Mouse (Mus musculus): Measurements from ENCODE around the gene Foxa1. TPM values are rescaled to one million over a fixed set of nuclear protein-coding genes. Genes with fewer than 3 reads are reported as not detected.

Gene Foxa1
- polyA plus RNA-seq, 1 experiment from 2014 or later, result 0.57 TPM

- Histone ChIP-seq H3K9ac (no peak overlapping the region), H3K4me2 (0 out of 2 replicates have a peak overlapping the region, but pooled peaks have one; percentile 16), H3K9me3 (replicated peaks) (no peaks in the 10 kb centered on the region), H3K4me1 (replicated peaks) (peaks cover 23% of the 10 kb centered on the region), H3K36me3 (no peaks in the 10 kb centered on the region), H3K27me3 (peaks cover 96% of the 10 kb centered on the region), H3K27ac (no peak overlapping the region), H3K4me3 (peak overlapping the region; percentile 6; the same call in 1 of the 2 replicates)
- WGBS, result under 1% methylated on average over 20 of the region's 20 CpGs
- no peak for ATAC-seq (replicated peaks; ENCODE audit: insufficient number of reproducible peaks, insufficient read depth, low FRiP score, low read depth)
Observed at GRCm38 (mm10) chr12:57548352-57548980, 1.8 kb upstream of the Foxa1 start.

DNA sequence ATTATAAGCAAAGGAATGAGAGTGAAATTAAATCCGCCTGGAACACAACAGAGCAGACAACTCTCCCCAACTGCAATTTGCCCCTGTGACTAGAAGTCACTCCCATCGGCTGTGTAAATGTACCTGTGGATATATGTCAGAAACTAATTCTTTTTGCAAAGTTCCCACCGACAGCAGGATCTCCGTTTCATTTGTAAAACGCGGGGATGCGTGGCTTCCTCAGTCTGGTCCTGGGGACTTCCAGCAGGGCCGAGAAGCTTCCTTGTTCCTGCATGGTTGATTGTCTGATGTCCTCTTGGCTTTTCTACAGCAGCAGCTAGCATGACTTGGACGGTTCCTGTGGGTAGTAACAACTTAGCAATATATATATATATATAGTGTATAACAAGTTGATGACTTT, 1.2 kb upstream of the Foxa1 start:
- Histone ChIP-seq H3K36me3 (no peaks in the 10 kb centered on the region), H3K4me2 (no peak overlapping the region), H3K9me3 (replicated peaks) (no peaks in the 10 kb centered on the region), H3K4me1 (replicated peaks) (peaks cover 25% of the 10 kb centered on the region), H3K9ac (no peak overlapping the region), H3K27me3 (peaks cover 96% of the 10 kb centered on the region), H3K27ac (no peak overlapping the region), H3K4me3 (no peak overlapping the region)
- WGBS, result 4% methylated on average over 9 of the region's 9 CpGs
- ATAC-seq (replicated peaks; ENCODE audit: insufficient number of reproducible peaks, insufficient read depth, low FRiP score, low read depth), result no peak

DNA sequence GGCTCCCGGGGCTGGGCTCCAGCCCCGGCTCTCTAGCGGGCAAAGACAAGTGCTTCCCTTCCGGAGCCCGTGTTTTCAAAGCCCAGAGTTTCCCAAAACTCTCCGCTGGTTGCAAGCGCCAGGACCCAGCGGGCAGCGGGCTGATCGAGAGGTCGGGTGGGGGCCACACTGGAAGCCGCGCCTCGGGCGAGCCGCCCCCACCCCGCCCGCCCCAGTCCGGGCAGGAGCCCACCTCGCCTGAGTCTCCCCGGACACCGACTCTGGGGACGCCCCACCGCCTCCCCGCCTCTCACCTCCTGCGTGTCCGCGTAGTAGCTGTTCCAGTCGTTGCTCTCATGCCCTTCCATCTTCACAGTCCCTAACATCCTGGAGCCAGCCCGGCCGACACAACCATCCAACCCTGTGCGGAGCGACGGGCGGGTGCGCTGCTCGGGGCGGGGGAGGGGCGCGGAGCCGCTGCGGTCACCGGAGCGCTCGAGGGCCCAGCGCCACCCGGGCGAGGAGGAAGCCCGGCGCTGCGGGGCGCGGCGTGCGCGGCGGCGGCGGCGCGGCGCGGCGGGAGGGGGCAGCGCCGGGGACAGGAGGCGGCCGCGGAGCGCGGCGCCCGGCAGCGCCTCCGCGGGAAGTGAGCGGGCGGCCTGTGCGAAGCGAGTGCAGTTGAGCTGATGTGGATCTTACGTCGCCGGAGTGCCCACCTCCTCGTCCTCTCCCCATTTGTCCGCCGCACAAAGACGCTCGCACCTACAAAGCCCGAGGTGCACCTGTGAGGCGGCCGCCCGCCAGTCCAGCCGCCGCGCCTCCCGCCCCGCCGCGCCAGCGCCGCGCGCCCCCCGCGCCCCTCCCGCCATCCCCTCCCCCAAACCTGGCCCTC, 1.1 kb downstream of the Foxa1 start:
- H3K4me3 ChIP-seq, result peak overlapping the region; percentile 59
- no peaks in the 10 kb centered on the region for H3K9me3 ChIP-seq (replicated peaks)
- peaks cover 96% of the 10 kb centered on the region for H3K27me3 ChIP-seq
- peaks cover 34% of the 10 kb centered on the region for H3K4me1 ChIP-seq (replicated peaks)
- H3K9ac ChIP-seq, result peak overlapping the region; percentile 48
- H3K27ac ChIP-seq, result no peak overlapping the region
- WGBS, result under 1% methylated on average over 76 of the region's 106 CpGs
- peak; percentile 40 for ATAC-seq (replicated peaks; ENCODE audit: insufficient number of reproducible peaks, insufficient read depth, low FRiP score, low read depth)
- peak overlapping the region; percentile 98 for H3K4me2 ChIP-seq
- H3K36me3 ChIP-seq, result no peaks in the 10 kb centered on the region

GRCm38 (mm10) chr12:57544641-57545370, 1.9 kb downstream of the Foxa1 start:
- H3K4me2 ChIP-seq, result peak overlapping the region; percentile 98
- H3K36me3 ChIP-seq, result no peaks in the 10 kb centered on the region
- H3K27me3 ChIP-seq, result peaks cover 93% of the 10 kb centered on the region
- peaks cover 34% of the 10 kb centered on the region for H3K4me1 ChIP-seq (replicated peaks)
- no peak for ATAC-seq (replicated peaks; ENCODE audit: insufficient number of reproducible peaks, insufficient read depth, low FRiP score, low read depth)
- WGBS, result 3% methylated on average over 31 of the region's 31 CpGs
- peak overlapping the region; percentile 48; the same call in 1 of the 2 replicates for H3K9ac ChIP-seq
- H3K4me3 ChIP-seq, result peak overlapping the region; percentile 59
- no peak overlapping the region for H3K27ac ChIP-seq
- H3K9me3 ChIP-seq (replicated peaks), result no peaks in the 10 kb centered on the region

GRCm38 (mm10) chr12:57543627-57543991, 3.1 kb downstream of the Foxa1 start:
- ATAC-seq (replicated peaks; ENCODE audit: insufficient number of reproducible peaks, insufficient read depth, low FRiP score, low read depth), result no peak
- Histone ChIP-seq H3K4me2 (no peak overlapping the region; the same call in 1 of the 2 replicates), H3K36me3 (no peaks in the 10 kb centered on the region), H3K27ac (no peak overlapping the region), H3K27me3 (peaks cover 93% of the 10 kb centered on the region), H3K9ac (no peak overlapping the region), H3K9me3 (replicated peaks) (no peaks in the 10 kb centered on the region), H3K4me3 (peak overlapping the region; percentile 25; the same call in 1 of the 2 replicates), H3K4me1 (replicated peaks) (peaks cover 40% of the 10 kb centered on the region)
- 6% methylated on average over 10 of the region's 10 CpGs for WGBS

- no peak; the same call in 1 of the 2 replicates for ATAC-seq (replicated peaks; ENCODE audit: insufficient number of reproducible peaks, insufficient read depth, low FRiP score, low read depth)
- Histone ChIP-seq H3K4me1 (replicated peaks) (peaks cover 44% of the 10 kb centered on the region), H3K4me2 (peak overlapping the region; percentile 33), H3K36me3 (no peaks in the 10 kb centered on the region), H3K9ac (no peak overlapping the region), H3K9me3 (replicated peaks) (no peaks in the 10 kb centered on the region), H3K27me3 (peaks cover 93% of the 10 kb centered on the region), H3K4me3 (peak overlapping the region; percentile 25), H3K27ac (no peak overlapping the region)
- WGBS, result 2% methylated on average over 63 of the region's 63 CpGs
Observed at GRCm38 (mm10) chr12:57542746-57543626, 3.7 kb downstream of the Foxa1 start.

GRCm38 (mm10) chr12:57541931-57542745, 4.6 kb downstream of the Foxa1 start:
- peak overlapping the region; percentile 25 for H3K4me3 ChIP-seq
- ATAC-seq (replicated peaks; ENCODE audit: insufficient number of reproducible peaks, insufficient read depth, low FRiP score, low read depth), result no peak
- peaks cover 44% of the 10 kb centered on the region for H3K4me1 ChIP-seq (replicated peaks)
- H3K27ac ChIP-seq, result no peak overlapping the region
- H3K9me3 ChIP-seq (replicated peaks), result no peaks in the 10 kb centered on the region
- H3K9ac ChIP-seq, result no peak overlapping the region
- no peaks in the 10 kb centered on the region for H3K36me3 ChIP-seq
- H3K4me2 ChIP-seq, result peak overlapping the region; percentile 33; the same call in 1 of the 2 replicates
- WGBS, result 4% methylated on average over 45 of the region's 46 CpGs
- peaks cover 90% of the 10 kb centered on the region for H3K27me3 ChIP-seq

DNA sequence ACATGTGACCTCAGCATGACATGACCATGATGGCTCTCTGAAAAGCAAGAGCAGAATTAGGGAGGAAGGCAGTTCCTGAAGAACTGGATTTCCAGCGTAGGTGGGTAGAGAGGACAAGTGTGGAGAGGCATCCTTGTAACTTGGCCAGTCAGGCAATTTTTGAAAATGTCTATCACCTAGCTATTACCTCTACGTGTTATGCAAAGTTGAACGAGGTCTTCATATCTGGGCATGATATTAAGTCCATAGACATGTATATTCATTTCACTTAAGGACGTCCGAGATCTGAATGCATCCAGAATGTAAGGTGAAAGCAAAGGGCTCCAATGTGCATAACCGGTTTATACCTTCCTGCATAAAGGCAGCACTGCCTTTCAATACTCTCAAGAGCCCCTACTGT, 5.6 kb downstream of the Foxa1 start:
- no peaks in the 10 kb centered on the region for H3K36me3 ChIP-seq
- no peak overlapping the region for H3K27ac ChIP-seq
- no peak for ATAC-seq (replicated peaks; ENCODE audit: insufficient number of reproducible peaks, insufficient read depth, low FRiP score, low read depth)
- peaks cover 34% of the 10 kb centered on the region for H3K4me1 ChIP-seq (replicated peaks)
- H3K27me3 ChIP-seq, result peaks cover 90% of the 10 kb centered on the region
- no peaks in the 10 kb centered on the region for H3K9me3 ChIP-seq (replicated peaks)
- H3K9ac ChIP-seq, result no peak overlapping the region
- H3K4me3 ChIP-seq, result no peak overlapping the region
- no peak overlapping the region for H3K4me2 ChIP-seq
- WGBS, result 11% methylated on average over 6 of the region's 6 CpGs

DNA sequence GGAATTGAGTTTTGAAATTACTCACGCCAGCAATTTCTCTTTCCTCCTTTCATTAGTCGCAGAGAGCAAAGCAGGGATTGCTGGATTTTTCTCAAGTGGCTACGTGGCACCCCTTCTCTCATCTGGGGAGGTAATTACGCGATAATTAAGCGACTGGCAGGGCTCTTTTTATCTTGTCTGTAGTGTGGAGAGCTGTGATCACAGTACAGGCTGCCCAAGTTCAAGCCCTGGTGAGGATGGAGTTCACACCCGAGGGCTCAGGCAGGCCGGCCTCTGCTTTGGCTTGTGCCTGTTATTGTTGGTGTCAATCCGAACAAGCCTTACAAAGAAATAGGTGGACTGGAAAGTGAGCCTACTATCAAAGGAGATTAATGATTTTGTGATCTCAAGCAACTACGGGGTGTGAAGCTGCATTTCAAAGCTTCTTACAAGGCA, 7.1 kb downstream of the Foxa1 start:
- peaks cover 90% of the 10 kb centered on the region for H3K27me3 ChIP-seq
- no peaks in the 10 kb centered on the region for H3K9me3 ChIP-seq (replicated peaks)
- H3K36me3 ChIP-seq, result no peaks in the 10 kb centered on the region
- ATAC-seq (replicated peaks; ENCODE audit: insufficient number of reproducible peaks, insufficient read depth, low FRiP score, low read depth), result no peak
- peak overlapping the region; percentile 52; the same call in 1 of the 2 replicates for H3K4me2 ChIP-seq
- no peak overlapping the region for H3K27ac ChIP-seq
- WGBS, result 3% methylated on average over 10 of the region's 10 CpGs
- H3K4me1 ChIP-seq (replicated peaks), result peaks cover 24% of the 10 kb centered on the region
- H3K9ac ChIP-seq, result no peak overlapping the region
- peak overlapping the region; percentile 35; the same call in 1 of the 2 replicates for H3K4me3 ChIP-seq
